Mouse (Mus musculus) hematopoietic stem cell, adult 5-6 weeks (primary cell): ENCODE results near the gene Ankrd34a. TPM values are rescaled to one million over a fixed set of nuclear protein-coding genes. Genes with fewer than 3 reads are reported as not detected.

Source experiments
- ATAC-seq, 2 experiments: fragments of 125-278 bp in 1 of 2; replicated peaks in 1 of 2; 2 replicates each; pipeline ENCODE4 v1.8.0; 2016 to 2017; ENCODE audit warnings: inconsistent platforms in 2 of 2, mild to moderate bottlenecking in 2 of 2, moderate number of reproducible peaks in 2 of 2, low read depth in 1 of 2, moderate TSS enrichment in 1 of 2; ENCODE audit not compliant: low FRiP score in 2 of 2, poor library complexity in 2 of 2, severe bottlenecking in 2 of 2, insufficient read depth in 1 of 2, low TSS enrichment in 1 of 2
- total RNA-seq: library from RNA; stranded (forward); fragments of 172-1452, 232-1000 nt; gene quantifications from 2 replicates; pipeline ENCODE4 v1.2.3, GENCODE M21; 2017

The Ankrd34a gene
- total RNA-seq, 1 experiment from 2014 or later: not detected

DNA sequence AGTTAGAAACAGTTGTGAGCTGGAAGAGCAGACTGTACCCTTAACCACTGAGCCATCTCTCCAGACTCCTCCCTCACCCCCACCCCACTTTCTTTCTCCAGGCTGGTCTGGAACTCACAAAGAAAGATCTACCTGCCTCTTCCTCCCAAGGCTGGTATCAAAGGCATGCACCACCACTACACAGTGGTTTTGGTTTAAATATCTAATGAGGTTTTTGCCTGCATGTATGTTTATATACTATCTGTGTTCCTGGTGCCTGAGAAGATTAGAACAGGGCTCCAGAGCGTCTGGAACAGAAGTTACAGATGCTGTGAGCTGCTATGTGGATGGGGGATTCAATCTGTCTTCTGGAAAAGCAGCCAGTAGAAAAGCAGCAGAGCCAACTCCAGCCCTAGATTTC, 37.6 kb downstream of the Ankrd34a start:
- ATAC-seq: no peak

DNA sequence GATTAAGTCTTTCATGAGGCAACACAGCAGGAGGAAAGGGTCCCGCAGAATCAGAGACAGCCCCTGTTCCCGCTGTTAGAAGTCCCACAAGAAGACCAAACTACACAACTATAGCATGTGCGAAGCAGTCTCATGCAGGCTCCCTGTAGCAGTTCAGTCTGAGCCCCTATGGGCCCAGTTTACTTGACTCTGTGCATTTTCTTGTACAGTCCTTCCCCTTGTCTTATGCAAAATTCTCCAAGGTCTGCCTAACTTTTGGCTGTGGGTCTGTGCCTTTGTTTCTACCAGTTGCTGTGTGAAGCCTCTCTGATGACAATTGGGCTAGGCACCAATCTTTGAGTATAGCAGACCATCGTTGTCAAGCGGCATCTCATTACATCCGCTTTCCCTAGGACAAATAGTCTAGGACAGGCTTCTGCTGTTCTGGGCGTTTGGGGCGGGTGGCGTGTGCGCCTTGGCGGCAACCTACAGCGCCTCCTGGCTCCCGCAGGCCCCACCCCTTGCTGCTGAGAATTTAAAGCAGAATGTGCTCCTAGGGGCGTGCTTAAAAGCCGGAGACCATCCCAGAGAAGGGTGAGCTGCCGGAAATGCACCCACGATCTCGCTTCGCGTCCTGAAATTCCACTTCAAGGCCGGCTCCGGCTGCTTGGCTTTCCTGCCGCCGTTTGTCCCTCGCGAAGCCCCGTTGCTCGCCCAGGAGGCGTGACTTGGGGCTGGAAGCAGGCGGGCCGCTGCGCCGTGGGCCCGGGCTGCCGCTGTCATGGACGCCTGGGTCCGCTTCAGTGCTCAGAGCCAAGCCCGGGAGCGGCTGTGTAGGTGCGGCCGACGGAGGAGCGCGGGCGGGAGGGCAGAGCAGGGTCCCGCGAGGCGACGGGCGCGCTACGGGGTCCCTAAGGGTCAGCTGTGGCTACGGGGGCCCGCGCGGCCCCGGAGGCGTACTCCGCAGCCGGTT, 38.8 kb downstream of the Ankrd34a start, which contains the start of the genes Pex11b and Gm42957:
TSS of gene Pex11b (plus strand) at position 449 of the 952 bp plus-strand sequence.
TSS of gene Gm42957 (plus strand) at position 547 of the 952 bp plus-strand sequence.
- ATAC-seq: peak; percentile 80 to 85

- ATAC-seq: no peak
These were observed 39.5 kb downstream of the Ankrd34a start for GRCm38 (mm10) chr3:96635906-96636305.

GRCm38 (mm10) chr3:96636448-96636847, 40.0 kb downstream of the Ankrd34a start:
- ATAC-seq: no peak

DNA sequence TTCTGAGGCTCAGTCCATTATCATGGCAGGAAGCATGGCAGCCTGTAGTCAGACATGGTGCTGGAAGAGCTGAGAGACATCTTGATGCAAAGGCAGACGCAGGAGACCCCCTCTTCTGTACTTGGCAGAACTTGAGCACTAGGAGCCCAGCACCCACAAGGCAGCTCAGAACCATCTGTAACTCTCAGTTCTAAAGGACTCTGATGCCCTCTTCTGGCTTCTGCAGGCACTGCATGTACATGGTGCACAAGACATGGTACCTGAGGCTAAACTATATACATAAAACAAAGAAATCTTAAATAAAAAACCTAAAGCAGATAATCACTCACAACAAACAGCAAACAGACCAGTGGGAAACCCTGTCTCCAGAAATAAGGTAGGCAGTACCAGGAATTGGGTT, 42.8 kb downstream of the Ankrd34a start:
- ATAC-seq: 0 out of 4 replicates have a peak, but pooled peaks of 1 of the 2 experiments have one; percentile 47

GRCm38 (mm10) chr3:96645018-96645649, 48.7 kb downstream of the Ankrd34a start, which contains the start of gene Itga10:
Gene Itga10 (plus strand): TSS chr3:96645584.
- no peak for ATAC-seq

DNA sequence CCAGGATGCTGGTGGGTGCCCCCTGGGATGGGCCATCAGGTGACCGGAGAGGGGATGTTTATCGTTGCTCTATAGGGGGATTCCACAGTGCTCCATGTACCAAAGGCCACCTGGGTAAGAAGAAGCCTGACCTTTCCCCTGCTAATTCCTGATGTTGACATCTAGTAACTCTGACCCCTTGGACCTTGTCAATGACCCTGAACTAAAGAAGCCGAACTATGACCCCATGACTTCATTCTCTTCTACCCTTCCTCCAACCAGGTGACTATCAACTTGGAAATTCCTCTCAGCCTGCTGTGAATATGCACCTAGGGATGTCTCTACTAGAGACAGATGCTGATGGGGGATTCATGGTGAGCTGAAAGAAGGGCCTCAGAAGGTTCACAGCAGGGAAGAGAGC, 50.9 kb downstream of the Ankrd34a start:
- no peak for ATAC-seq

Other genes starting within 250 kb of the Ankrd34a start
- not detected in 2 replicates for gene BC107364, start 144.3 kb upstream of the Ankrd34a start, total RNA-seq
- gene Hfe2, start 71.5 kb upstream of the Ankrd34a start, total RNA-seq: not detected in 2 replicates
- gene Txnip, start 38.7 kb upstream of the Ankrd34a start, total RNA-seq: 332 and 487 TPM in 2 replicates
- not detected in 2 replicates for gene Gm16253, start 19.7 kb upstream of the Ankrd34a start, total RNA-seq
- gene Polr3gl, start 2.5 kb upstream of the Ankrd34a start, total RNA-seq: 84.4 and 87.4 TPM in 2 replicates
- gene Lix1l, start 4.5 kb downstream of the Ankrd34a start, total RNA-seq: 5.9 and 8.3 TPM in 2 replicates
- 68.9 and 86.3 TPM in 2 replicates for gene Rbm8a, start 33.3 kb downstream of the Ankrd34a start, total RNA-seq
- gene Pex11b, start 38.7 kb downstream of the Ankrd34a start, total RNA-seq: 23.9 and 30.9 TPM in 2 replicates
- not detected in 2 replicates for gene Gm42957, start 38.8 kb downstream of the Ankrd34a start, total RNA-seq
- 1.4 TPM in 1 of 2 replicates, not detected in the other for gene Itga10, start 48.9 kb downstream of the Ankrd34a start, total RNA-seq
- gene Ankrd35, start 73.5 kb downstream of the Ankrd34a start, total RNA-seq: 0.06 TPM in 1 of 2 replicates, not detected in the other
- 13.1 and 19.0 TPM in 2 replicates for gene Pias3, start 99.7 kb downstream of the Ankrd34a start, total RNA-seq
- not detected in 2 replicates for gene Nudt17, start 111.9 kb downstream of the Ankrd34a start, total RNA-seq
- gene Polr3c, start 131.0 kb downstream of the Ankrd34a start, total RNA-seq: 23.1 and 24.8 TPM in 2 replicates
- 78.4 and 100 TPM in 2 replicates for gene Rnf115, start 131.0 kb downstream of the Ankrd34a start, total RNA-seq
- 0.45 and 2.3 TPM in 2 replicates for gene Pdzk1, start 232.6 kb downstream of the Ankrd34a start, total RNA-seq
- 0.38 and 1.8 TPM in 2 replicates for gene Cd160, start 232.7 kb downstream of the Ankrd34a start, total RNA-seq